Mouse (Mus musculus) bone marrow macrophage, adult 2 months (primary cell): ENCODE results near the gene Inha.

ENCODE experiments used
- CTCF ChIP-seq: IDR thresholded peaks from 2 replicates; pipeline ENCODE4 v1.5.1; 2012; ENCODE audit warnings: low read depth, mild to moderate bottlenecking, low read length, moderate library complexity
- POLR2A ChIP-seq: IDR thresholded peaks from 2 replicates; pipeline ENCODE4 v1.6.1; 2012; ENCODE audit warnings: mild to moderate bottlenecking, low read depth, low read length, borderline replicate concordance

DNA sequence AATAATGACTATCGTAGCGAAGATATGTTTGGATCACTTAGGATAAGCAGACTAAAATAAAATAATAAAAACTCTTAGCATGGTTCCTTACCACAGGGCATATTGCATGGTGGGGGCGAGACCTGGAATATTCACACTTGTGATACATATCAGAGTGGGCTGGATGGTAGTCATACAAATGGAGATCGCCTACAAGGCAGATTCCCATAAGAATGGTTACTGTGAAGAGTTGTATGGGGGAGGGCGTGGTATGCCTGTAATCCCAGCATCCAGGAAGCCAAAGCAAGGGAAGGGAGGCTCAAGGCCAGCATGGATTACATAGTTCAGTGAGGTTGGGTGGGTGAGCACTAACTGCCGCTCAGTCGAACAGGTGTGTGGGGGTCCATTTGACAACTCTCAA lies 26.1 kb upstream of the Inha start:
- TF ChIP-seq POLR2A = no peak
- TF ChIP-seq CTCF = no peak
